Mouse (Mus musculus): ENCODE data around the gene Thg1l. TPM values are rescaled to one million over a fixed set of nuclear protein-coding genes. Genes with fewer than 3 reads are reported as not detected.

The Thg1l gene
- total RNA-seq, 1 experiment from 2014 or later = 23.2 TPM

- no peak for ATAC-seq (replicated peaks in 1 of 2; ENCODE audit: insufficient read depth in 1 of 2, low FRiP score in 2 of 2, low TSS enrichment in 1 of 2, low read depth in 1 of 2, poor library complexity in 2 of 2, severe bottlenecking in 2 of 2)
Observed at GRCm38 (mm10) chr11:45942281-45942680, 13.0 kb downstream of the Thg1l start.

DNA sequence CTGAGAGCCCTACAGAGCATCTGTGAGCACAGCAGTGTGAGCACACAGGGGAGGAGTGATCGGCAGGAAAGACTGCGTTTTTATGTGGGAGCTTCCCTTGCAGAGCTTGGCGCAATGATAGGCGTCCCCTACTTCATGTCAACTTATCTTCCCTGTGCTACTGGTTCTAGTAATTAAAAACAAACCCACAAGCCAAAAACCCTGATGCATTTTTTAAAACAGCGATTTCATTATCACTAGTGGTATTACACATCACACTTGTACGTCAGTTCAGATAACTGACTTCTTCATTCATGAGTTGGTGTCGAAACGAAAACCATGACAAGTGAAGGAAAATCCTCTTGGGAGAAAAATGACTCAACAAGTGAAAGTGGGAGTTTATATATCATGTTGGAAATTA is 16.4 kb downstream of the Thg1l start:
- ATAC-seq (replicated peaks in 1 of 2; ENCODE audit: insufficient read depth in 1 of 2, low FRiP score in 2 of 2, low TSS enrichment in 1 of 2, low read depth in 1 of 2, poor library complexity in 2 of 2, severe bottlenecking in 2 of 2) = no peak

DNA sequence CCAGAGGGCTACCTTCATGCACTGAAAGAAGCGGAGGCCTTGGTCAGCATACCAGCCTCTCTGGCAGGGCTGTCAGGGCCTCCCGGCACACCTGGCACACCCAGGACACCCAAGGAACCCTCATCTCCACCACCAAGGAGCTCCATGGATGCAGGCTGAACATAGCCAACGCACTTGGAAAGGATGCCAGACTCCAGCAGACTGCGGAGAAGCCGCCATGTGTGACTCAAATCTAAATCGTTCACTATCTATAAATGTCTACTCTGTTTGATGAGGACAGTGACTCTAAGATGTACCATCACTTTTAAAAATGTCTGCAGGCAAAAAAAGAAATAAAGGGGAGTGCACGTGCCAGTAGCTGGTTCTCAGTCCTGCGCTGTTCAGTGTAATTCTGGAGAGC is 17.8 kb downstream of the Thg1l start:
- ATAC-seq (replicated peaks in 1 of 2; ENCODE audit: insufficient read depth in 1 of 2, low FRiP score in 2 of 2, low TSS enrichment in 1 of 2, low read depth in 1 of 2, poor library complexity in 2 of 2, severe bottlenecking in 2 of 2) = no peak

DNA sequence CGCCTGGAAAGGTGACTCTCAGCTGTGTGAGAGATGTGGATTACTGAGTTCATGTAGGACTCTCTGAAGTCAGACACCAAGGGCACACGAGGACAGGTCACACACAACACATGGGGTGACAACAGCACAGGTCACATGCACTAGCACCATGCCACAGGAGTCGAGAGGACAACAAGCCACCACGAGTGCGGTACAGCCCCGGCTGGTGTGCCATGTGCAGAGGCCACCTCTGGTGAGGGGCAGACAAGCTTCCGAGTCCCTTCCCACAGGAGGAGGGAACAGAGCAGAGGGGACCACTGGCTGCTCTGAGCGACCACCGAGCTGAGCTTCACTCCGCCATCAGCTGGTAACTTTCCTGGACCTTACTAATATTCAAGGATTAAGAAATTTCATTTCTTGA is 22.5 kb downstream of the Thg1l start:
- ATAC-seq (replicated peaks in 1 of 2; ENCODE audit: insufficient read depth in 1 of 2, low FRiP score in 2 of 2, low TSS enrichment in 1 of 2, low read depth in 1 of 2, poor library complexity in 2 of 2, severe bottlenecking in 2 of 2) = no peak

DNA sequence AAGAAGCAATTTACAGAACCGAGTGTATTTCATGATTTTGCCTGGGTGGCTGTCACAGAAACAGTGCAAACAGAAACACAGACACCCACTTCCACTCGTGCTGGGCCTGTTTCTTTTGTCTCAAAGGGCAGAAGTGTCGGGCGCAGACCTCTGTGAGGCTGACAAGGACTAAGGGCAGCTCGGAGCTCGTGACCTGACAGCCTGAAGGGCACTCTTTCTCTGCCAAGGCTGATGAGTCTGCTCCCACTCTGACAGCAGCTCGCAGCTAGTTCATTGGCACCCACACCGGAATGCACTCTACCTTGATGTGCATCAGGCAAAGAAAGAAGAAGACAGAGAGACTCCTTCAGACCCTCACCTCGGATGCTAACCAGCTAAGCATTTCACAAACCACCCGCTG is 25.8 kb downstream of the Thg1l start:
- ATAC-seq (replicated peaks in 1 of 2; ENCODE audit: insufficient read depth in 1 of 2, low FRiP score in 2 of 2, low TSS enrichment in 1 of 2, low read depth in 1 of 2, poor library complexity in 2 of 2, severe bottlenecking in 2 of 2) = no peak

DNA sequence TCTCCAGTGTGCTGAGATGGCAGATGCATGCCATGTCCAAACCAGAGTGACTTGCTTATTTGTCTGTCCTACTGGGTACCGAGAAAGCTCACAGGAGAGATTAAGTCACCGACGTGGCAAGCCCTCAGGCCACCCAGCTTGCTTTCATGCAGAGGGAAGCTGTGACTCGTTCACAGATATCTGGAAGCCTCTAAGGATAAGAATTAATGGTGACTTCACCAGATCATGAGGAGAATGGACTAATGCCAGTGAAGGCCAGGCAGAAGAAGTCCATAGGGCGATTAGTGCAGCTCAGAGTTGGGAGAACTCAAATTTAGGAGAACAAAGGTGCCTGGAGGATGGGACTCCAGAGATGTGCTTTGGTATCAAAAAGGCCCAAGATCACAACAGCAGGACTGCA is 27.8 kb downstream of the Thg1l start:
- ATAC-seq (replicated peaks in 1 of 2; ENCODE audit: insufficient read depth in 1 of 2, low FRiP score in 2 of 2, low TSS enrichment in 1 of 2, low read depth in 1 of 2, poor library complexity in 2 of 2, severe bottlenecking in 2 of 2) = no peak

GRCm38 (mm10) chr11:45926640-45927082 is 28.6 kb downstream of the Thg1l start:
- ATAC-seq (replicated peaks in 1 of 2; ENCODE audit: insufficient read depth in 1 of 2, low FRiP score in 2 of 2, low TSS enrichment in 1 of 2, low read depth in 1 of 2, poor library complexity in 2 of 2, severe bottlenecking in 2 of 2) = peak; percentile 91 to 97

DNA sequence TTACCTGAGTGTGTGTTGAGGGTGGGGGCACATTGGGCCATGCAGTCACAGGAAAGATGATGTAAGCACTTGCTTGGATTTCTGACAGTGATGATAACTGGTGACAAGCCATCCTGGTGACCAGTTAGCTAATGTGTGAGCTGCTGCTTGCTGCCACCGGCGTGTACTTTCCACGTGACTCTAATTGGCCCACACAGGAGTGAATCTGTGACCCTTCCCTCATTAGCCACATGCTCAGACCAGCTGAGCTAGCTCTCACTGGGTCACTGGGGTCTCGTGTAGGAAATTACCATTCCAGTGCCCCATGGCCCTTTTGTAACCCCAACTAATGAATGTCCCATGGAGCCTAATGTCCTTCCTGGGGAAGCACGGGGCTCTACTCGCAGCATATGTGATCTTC is 29.9 kb downstream of the Thg1l start:
- ATAC-seq (replicated peaks in 1 of 2; ENCODE audit: insufficient read depth in 1 of 2, low FRiP score in 2 of 2, low TSS enrichment in 1 of 2, low read depth in 1 of 2, poor library complexity in 2 of 2, severe bottlenecking in 2 of 2) = no peak

DNA sequence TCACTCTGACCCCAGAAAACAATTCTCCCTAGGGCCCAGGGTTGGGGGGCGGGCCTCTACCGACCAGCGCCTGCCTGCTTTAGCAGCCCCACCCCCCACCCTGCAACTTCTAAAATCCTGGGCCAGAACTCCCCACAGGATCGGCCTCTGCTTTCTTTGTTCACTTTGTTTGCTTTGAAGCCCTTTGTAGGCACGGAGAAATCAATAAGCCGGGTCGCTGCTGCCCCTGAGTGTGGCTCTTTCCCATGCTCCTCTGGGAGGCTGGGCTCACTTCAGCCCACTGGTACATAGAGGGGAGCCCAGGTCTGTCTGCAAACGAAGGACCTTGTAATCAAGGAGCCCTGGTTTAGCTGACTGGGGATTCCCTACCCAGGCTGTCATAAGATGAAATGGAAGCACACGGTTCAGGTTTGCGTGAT is 33.8 kb downstream of the Thg1l start:
- no peak for ATAC-seq (replicated peaks in 1 of 2; ENCODE audit: insufficient read depth in 1 of 2, low FRiP score in 2 of 2, low TSS enrichment in 1 of 2, low read depth in 1 of 2, poor library complexity in 2 of 2, severe bottlenecking in 2 of 2)

DNA sequence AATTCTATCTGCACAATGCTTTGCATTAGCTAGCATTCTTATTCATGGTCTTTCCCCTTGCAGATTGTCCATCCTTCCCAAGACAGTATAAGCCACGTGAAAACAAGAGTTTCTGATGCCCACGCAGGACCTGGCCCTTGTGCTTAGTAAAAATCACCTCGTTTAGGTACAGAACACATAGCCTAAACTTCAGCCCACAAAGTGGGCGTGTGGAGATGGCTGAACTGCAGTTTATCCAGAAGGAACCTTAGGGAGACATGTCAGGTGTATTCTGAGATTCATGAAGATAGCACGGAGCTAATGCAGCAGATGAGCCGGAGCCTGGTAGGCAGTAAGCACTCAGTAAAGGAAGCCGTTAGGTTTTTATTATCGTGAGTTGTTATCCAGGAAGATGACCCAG is 34.3 kb downstream of the Thg1l start:
- ATAC-seq (replicated peaks in 1 of 2; ENCODE audit: insufficient read depth in 1 of 2, low FRiP score in 2 of 2, low TSS enrichment in 1 of 2, low read depth in 1 of 2, poor library complexity in 2 of 2, severe bottlenecking in 2 of 2) = no peak

- ATAC-seq (replicated peaks in 1 of 2; ENCODE audit: insufficient read depth in 1 of 2, low FRiP score in 2 of 2, low TSS enrichment in 1 of 2, low read depth in 1 of 2, poor library complexity in 2 of 2, severe bottlenecking in 2 of 2) = no peak
Observed at GRCm38 (mm10) chr11:45918836-45919235, 36.5 kb downstream of the Thg1l start.

DNA sequence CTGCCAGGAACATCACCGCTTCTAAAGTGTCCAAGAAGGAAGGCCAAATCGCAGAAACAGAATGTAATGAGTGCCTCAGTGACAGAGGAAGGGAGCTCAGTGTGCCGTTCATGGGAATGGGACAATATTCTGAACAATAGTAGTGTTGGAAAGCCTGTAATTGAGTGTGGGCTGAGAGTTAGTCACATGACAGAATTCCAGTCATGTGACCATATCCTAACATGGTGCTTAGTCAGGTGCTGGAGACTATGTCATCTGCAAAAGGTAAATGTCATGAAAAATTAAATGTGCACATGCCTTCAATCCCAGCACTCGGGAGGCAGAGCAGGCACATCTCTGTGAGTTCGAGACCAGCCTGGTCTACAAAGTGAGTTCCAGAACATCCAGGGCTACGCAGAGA is 37.3 kb downstream of the Thg1l start:
- ATAC-seq (replicated peaks in 1 of 2; ENCODE audit: insufficient read depth in 1 of 2, low FRiP score in 2 of 2, low TSS enrichment in 1 of 2, low read depth in 1 of 2, poor library complexity in 2 of 2, severe bottlenecking in 2 of 2) = no peak

DNA sequence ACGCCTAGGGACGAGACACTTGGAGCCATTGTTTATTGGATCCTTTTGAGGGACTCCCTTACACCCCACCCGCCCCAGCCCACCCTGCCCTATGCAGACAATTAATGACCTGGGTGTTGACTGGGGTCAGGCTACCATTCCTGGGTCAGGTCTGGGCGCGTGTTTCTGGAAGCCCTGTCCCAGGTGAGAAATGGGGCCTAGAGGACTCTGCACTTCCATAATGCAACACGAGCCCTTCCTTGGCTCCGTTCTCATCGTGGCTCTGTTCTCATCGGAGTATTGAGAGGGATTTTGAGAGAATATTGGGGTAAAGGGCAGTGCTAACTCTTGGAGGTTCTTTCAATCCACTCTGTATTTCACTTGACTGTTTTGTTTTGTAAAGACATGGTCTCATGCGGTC is 39.1 kb downstream of the Thg1l start:
- ATAC-seq (replicated peaks in 1 of 2; ENCODE audit: insufficient read depth in 1 of 2, low FRiP score in 2 of 2, low TSS enrichment in 1 of 2, low read depth in 1 of 2, poor library complexity in 2 of 2, severe bottlenecking in 2 of 2) = no peak

DNA sequence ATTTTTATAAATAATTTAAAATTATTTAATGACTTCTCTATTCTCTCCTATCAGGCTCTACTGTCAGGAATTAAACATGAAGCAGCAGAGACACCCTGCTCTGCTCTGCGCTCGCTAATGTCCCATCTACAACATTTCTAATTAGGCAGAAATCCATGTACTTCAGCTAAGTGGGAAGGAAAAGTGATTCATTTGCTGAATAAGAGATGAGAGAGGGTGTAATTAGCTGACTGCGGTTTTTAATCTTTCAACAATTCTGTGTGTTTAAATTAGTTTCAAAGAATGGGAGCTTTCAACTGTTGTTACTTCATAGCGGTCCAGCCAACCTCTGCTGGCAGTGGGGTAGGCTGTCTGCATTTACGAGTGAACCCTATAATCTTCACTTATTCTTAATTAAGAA is 44.6 kb downstream of the Thg1l start:
- ATAC-seq (replicated peaks in 1 of 2; ENCODE audit: insufficient read depth in 1 of 2, low FRiP score in 2 of 2, low TSS enrichment in 1 of 2, low read depth in 1 of 2, poor library complexity in 2 of 2, severe bottlenecking in 2 of 2) = no peak

DNA sequence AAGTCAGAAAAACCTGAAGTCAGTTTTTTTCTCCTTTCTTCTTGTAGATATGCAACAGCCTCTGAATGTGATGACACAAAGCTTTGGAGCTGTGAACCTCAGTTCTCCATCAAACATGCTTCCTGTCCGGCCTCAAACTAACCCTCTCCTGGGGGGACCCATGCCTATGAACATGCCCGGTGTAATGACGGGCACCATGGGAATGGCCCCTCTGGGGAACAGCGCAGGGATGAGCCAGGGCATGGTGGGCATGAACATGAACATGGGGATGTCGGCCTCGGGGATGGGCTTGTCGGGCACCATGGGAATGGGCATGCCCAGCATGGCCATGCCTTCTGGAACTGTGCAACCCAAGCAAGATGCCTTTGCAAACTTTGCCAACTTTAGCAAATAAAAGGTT is 46.4 kb downstream of the Thg1l start:
- ATAC-seq (replicated peaks in 1 of 2; ENCODE audit: insufficient read depth in 1 of 2, low FRiP score in 2 of 2, low TSS enrichment in 1 of 2, low read depth in 1 of 2, poor library complexity in 2 of 2, severe bottlenecking in 2 of 2) = no peak

DNA sequence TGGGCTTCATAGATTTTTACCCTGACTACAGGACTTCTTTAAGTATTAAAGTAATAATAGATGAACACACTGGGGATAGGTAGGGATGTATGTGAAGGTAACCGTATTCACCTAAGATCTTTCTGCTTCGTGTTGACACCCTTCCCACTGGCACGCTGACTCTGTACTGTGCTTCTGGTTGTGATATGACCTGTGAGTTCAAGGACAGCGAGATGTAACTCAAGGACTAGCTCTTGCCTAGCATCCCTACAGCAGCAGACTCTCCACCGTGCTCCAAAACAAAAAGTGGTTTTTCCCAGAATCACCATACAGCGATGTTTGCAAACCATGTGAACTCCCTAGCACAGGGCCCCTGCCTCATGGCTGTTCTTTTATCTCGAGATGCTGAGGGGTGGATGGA is 47.2 kb downstream of the Thg1l start:
- no peak for ATAC-seq (replicated peaks in 1 of 2; ENCODE audit: insufficient read depth in 1 of 2, low FRiP score in 2 of 2, low TSS enrichment in 1 of 2, low read depth in 1 of 2, poor library complexity in 2 of 2, severe bottlenecking in 2 of 2)

DNA sequence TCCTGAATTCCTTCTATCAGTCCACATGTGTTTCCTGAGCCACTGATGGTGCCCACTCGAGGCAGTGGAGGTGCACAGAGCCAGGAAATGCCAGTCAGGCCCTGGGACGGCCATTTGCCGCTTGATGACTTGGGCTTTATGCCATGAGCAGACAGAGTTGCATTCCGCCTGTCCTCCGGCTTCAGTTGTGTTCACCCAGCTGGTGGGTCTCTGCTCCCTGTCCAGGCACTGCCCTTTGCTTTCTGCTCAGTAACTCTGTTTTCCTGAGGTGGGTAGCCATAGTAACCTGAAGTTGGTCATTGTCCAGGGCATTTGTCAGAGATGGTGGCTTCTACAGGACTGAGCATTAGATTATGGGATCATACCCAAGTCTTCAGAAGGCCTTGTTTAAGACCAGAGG is 48.0 kb downstream of the Thg1l start:
- no peak for ATAC-seq (replicated peaks in 1 of 2; ENCODE audit: insufficient read depth in 1 of 2, low FRiP score in 2 of 2, low TSS enrichment in 1 of 2, low read depth in 1 of 2, poor library complexity in 2 of 2, severe bottlenecking in 2 of 2)

DNA sequence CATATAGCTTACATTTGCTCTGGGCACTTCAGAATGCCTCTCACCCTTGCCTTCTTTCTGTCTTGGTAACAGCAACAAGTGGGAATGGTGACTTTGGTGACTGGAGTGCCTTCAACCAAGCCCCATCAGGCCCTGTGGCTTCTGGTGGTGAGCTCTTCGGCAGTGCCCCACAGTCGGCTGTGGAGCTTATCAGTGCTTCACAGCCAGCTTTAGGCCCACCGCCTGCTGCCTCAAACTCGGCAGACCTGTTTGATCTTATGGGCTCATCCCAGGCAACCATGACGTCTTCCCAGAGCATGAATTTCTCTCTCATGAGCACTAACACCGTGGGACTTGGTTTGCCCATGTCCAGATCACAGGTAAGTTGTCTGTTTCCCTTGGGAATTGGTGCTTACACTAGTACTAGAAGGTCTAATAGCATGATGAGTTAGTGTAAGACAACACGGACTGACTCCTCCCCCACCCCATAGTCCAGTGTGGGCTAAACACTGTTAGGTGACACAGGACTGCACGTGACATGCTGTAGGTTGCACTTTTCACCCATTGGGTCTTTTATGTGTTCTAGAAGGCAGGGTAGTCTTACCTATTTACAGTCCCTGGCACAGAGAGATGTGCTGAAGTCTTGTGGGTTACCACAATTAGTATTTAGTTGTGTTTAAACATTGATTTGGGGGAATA is 49.0 kb downstream of the Thg1l start:
- 0 out of 4 replicates have a peak, but pooled peaks of 1 of the 2 experiments have one; percentile 10 for ATAC-seq (replicated peaks in 1 of 2; ENCODE audit: insufficient read depth in 1 of 2, low FRiP score in 2 of 2, low TSS enrichment in 1 of 2, low read depth in 1 of 2, poor library complexity in 2 of 2, severe bottlenecking in 2 of 2)

DNA sequence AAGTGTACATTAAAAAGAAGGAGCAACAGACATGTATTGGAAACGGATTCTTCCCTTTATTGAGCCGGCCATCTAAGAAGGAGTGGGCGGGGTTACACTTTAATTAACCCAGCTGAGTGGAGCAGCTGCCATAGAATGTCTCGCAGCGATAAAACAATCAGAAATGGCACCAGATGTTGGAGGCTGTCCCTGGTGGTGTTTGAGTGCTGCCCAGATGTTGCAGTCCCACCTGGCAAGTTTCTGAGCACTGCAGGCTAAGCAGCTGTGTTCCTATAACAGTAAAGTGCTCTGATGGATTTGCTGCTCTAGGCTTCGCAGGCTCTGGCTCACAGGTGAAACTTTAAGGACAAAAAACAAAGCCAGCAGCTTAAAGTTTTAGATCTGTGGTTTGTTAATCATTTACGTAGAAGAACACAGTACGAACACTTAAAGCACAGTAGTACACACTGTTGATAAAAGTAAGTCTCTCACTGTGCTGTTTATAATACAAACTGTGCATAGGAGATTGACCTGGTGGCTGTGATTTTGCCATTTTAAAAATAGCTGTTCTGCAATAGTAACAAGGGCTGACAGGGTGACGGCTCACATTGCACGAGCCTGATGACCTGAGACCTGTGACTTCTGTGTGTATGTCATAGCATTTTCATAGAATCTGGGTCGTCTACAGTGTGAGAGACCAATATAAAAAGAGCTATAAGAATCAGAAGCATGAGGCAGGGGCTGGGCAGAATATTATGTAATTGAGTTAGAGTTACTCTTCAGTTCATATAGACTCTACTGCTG is 54.9 kb downstream of the Thg1l start:
- ATAC-seq (replicated peaks in 1 of 2; ENCODE audit: insufficient read depth in 1 of 2, low FRiP score in 2 of 2, low TSS enrichment in 1 of 2, low read depth in 1 of 2, poor library complexity in 2 of 2, severe bottlenecking in 2 of 2) = no peak
